Mouse (Mus musculus) kidney, embryonic 14.5 days (tissue): Measurements from ENCODE around the gene Ints13. TPM values are rescaled to one million over a fixed set of nuclear protein-coding genes. Genes with fewer than 3 reads are reported as not detected.

Experiments used
- ATAC-seq: fragments of 200-750 bp; cut with Nextera tagmentation; 2 replicates; pipeline ENCODE4 v1.8.0; 2017; ENCODE audit warnings: moderate number of reproducible peaks, mild to moderate bottlenecking, moderate TSS enrichment, moderate library complexity; ENCODE audit not compliant: low FRiP score, low TSS enrichment
- H3K27ac ChIP-seq: fragments of 300-500 bp; sonication (generic); 2 replicates; pipeline ENCODE4 v1.5.1; 2014; ENCODE audit warnings: low read depth, mild to moderate bottlenecking, low read length, moderate library complexity, mixed read lengths
- H3K27me3 ChIP-seq: fragments of 300-500 bp; sonication (generic); 2 replicates; pipeline ENCODE4 v1.6.1; 2014; ENCODE audit warnings: mild to moderate bottlenecking, low read length; ENCODE audit not compliant: control insufficient read depth, insufficient read depth
- H3K36me3 ChIP-seq: fragments of 300-500 bp; sonication (generic); 2 replicates; pipeline ENCODE4 v1.6.1; 2014; ENCODE audit warnings: low read length, mixed read lengths; ENCODE audit not compliant: control insufficient read depth, insufficient read depth
- H3K4me1 ChIP-seq: fragments of 300-500 bp; sonication (generic); 2 replicates; pipeline ENCODE4 v1.6.1; 2014; ENCODE audit warnings: low read length, mixed read lengths; ENCODE audit not compliant: control insufficient read depth, insufficient read depth
- H3K4me2 ChIP-seq: fragments of 300-500 bp; sonication (generic); replicated peaks from 2 replicates; pipeline ENCODE4 v1.6.1; 2014; ENCODE audit warnings: low read depth, mild to moderate bottlenecking, low read length
- H3K4me3 ChIP-seq: fragments of 300-500 bp; sonication (generic); 2 replicates; pipeline ENCODE4 v1.5.1; 2014; ENCODE audit warnings: mild to moderate bottlenecking, low read length
- H3K9ac ChIP-seq: fragments of 300-500 bp; sonication (generic); 2 replicates; pipeline ENCODE4 v1.6.1; 2014; ENCODE audit warnings: low read depth, mild to moderate bottlenecking, low read length, moderate library complexity
- H3K9me3 ChIP-seq: fragments of 300-500 bp; sonication (generic); 2 replicates; pipeline ENCODE4 v1.6.1; 2016; ENCODE audit warnings: low read length; ENCODE audit not compliant: control insufficient read depth
- WGBS: fragments of 180-500 bp; shearing (Covaris S2); extraction: QIAGEN DNeasy Blood & Tissue Kit; methylation state at CpG from one replicate; pipeline ENCODE4 v1.1.7; 2014; 5-methylcytosine and 5-hydroxymethylcytosine counted together
- polyA plus RNA-seq: library from polyadenylated mRNA; unstranded; fragments of >200 nt; fragmentation: Nextera tagmentation; extraction: Ambion mirVana; gene quantifications from 2 replicates; pipeline ENCODE4 v1.2.1, GENCODE M21; 2014

Ints13 gene
- polyA plus RNA-seq, 1 experiment from 2014 or later, result 73.9 TPM

GRCm38 (mm10) chr6:146551326-146551725 is 26.3 kb downstream of the Ints13 start:
- Histone ChIP-seq H3K27me3 (no peaks in the 10 kb centered on the region), H3K4me1 (no peaks in the 10 kb centered on the region), H3K9me3 (no peaks in the 10 kb centered on the region), H3K4me2 (no peak overlapping the region), H3K36me3 (peaks cover 81% of the 10 kb centered on the region), H3K4me3 (no peak overlapping the region), H3K9ac (no peak overlapping the region), H3K27ac (no peak overlapping the region)
- no peak for ATAC-seq

DNA sequence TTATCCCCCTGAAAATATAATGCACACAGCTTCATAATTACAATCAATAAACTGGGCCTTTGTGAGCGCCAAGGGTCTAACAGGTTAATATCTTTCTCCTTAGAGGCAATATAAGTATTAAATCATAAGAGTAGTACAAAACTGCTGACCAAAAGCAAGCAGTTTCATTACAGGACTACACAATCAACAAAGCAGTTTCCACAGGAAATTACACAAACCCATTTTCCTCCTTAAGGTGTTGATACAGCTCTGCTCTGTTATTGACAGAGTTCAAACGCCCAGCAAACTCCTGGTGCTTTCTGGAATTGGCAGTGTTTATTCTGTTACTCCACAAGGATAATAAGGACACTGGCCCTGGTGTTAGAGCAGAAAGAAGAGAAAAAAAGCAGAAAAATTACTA is 27.2 kb downstream of the Ints13 start:
- WGBS, result 90% methylated on average over 2 of the region's 2 CpGs
- H3K36me3 ChIP-seq, result peaks cover 72% of the 10 kb centered on the region
- no peak overlapping the region for H3K9ac ChIP-seq
- no peak overlapping the region for H3K27ac ChIP-seq
- no peaks in the 10 kb centered on the region for H3K27me3 ChIP-seq
- H3K4me3 ChIP-seq, result no peak overlapping the region
- no peaks in the 10 kb centered on the region for H3K9me3 ChIP-seq
- ATAC-seq, result no peak
- no peak overlapping the region for H3K4me2 ChIP-seq
- H3K4me1 ChIP-seq, result no peaks in the 10 kb centered on the region

DNA sequence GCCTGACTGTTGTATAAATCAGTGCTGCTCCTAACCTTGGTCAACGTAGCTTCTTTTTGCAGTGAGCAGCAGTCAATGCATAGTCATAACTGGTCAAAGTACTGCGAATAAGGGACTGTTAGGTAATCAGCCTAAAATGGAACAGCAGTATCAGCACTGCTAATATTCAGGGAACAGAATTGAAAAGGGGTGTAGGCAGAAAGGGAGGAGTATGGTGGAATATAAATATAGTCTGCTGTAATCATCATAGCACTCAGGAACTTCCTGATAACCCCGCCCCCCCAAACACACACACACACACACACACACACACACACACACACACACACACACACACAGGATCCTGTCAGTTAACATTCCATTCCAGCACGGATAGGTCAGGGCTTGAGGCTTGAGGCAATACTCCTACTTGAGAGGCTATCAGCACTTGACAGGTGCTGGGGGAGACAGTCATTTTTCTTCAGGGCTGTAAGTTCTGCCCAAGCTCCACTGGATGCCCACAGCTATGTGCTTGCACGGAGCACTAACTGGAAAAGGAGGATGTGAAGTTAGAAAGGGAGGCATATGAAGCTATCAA is 32.3 kb downstream of the Ints13 start:
- Histone ChIP-seq H3K36me3 (peaks cover 27% of the 10 kb centered on the region), H3K27me3 (no peaks in the 10 kb centered on the region), H3K4me3 (no peak overlapping the region), H3K9me3 (no peaks in the 10 kb centered on the region), H3K4me2 (no peak overlapping the region), H3K27ac (no peak overlapping the region), H3K4me1 (no peaks in the 10 kb centered on the region), H3K9ac (no peak overlapping the region)
- WGBS, result 84% methylated on average over 5 of the region's 5 CpGs
- no peak for ATAC-seq

DNA sequence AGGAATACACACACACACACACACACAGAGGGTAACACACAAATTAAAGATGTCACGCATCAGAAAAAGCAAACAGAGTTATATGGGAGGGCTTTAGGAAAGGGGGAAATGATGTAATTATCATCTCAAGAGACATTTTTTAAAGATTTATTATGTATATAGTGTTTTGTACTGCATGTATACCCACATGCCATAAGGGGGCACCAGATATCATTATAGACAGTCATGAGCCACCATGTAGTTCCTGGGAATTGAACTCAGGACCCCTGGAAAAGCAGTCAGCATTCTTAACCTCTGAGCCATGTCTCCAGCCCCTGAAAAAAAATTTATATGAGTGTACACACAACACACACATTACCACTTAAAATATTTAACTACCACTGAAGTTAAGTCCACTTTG is 33.0 kb downstream of the Ints13 start:
- ATAC-seq, result no peak
- Histone ChIP-seq H3K9me3 (no peaks in the 10 kb centered on the region), H3K4me2 (no peak overlapping the region), H3K4me1 (no peaks in the 10 kb centered on the region), H3K4me3 (no peak overlapping the region), H3K9ac (no peak overlapping the region), H3K27ac (no peak overlapping the region), H3K36me3 (peaks cover 19% of the 10 kb centered on the region), H3K27me3 (no peaks in the 10 kb centered on the region)
- WGBS, result 92% methylated on average over 1 of the region's 1 CpGs

DNA sequence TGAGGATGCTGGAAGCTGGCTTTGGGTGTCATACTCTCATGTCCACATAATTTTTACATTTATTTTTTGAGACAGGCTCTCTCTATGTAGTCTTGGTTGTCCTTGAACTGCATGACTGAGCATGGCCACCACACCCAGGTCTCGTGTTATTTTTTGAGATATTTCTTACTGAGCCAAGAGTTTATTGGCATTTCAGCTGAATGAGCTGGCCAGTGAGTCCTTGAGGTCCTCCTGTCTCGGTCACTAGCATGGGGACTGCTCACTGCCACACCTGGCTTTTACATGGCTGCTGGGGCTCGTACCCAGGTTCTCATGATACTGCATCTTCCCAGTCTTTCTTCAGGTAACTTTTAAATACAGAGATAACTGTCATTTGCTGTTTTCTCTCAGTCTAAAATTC is 37.2 kb downstream of the Ints13 start:
- H3K27ac ChIP-seq, result no peak overlapping the region
- H3K4me1 ChIP-seq, result no peaks in the 10 kb centered on the region
- no peaks in the 10 kb centered on the region for H3K27me3 ChIP-seq
- no peak overlapping the region for H3K9ac ChIP-seq
- H3K9me3 ChIP-seq, result 0 out of 2 replicates have a peak, but pooled peaks cover 3% of the 10 kb centered on the region
- no peak overlapping the region for H3K4me2 ChIP-seq
- no peak overlapping the region for H3K4me3 ChIP-seq
- no peaks in the 10 kb centered on the region for H3K36me3 ChIP-seq
- WGBS, result 62% methylated on average over 3 of the region's 3 CpGs
- no peak for ATAC-seq

- no peak for ATAC-seq
- no peak overlapping the region for H3K4me2 ChIP-seq
- H3K36me3 ChIP-seq, result no peaks in the 10 kb centered on the region
- 0 out of 2 replicates have a peak, but pooled peaks cover 3% of the 10 kb centered on the region for H3K9me3 ChIP-seq
- H3K4me3 ChIP-seq, result no peak overlapping the region
- H3K9ac ChIP-seq, result no peak overlapping the region
- no peaks in the 10 kb centered on the region for H3K4me1 ChIP-seq
- H3K27ac ChIP-seq, result no peak overlapping the region
- WGBS, result 74% methylated on average over 4 of the region's 4 CpGs
- no peaks in the 10 kb centered on the region for H3K27me3 ChIP-seq
These were observed 39.0 kb downstream of the Ints13 start for GRCm38 (mm10) chr6:146538661-146539060.

GRCm38 (mm10) chr6:146538071-146538470 is 39.6 kb downstream of the Ints13 start:
- H3K4me3 ChIP-seq, result no peak overlapping the region
- H3K4me2 ChIP-seq, result no peak overlapping the region
- 69% methylated on average over 2 of the region's 2 CpGs for WGBS
- no peak for ATAC-seq
- H3K36me3 ChIP-seq, result no peaks in the 10 kb centered on the region
- no peaks in the 10 kb centered on the region for H3K27me3 ChIP-seq
- H3K4me1 ChIP-seq, result no peaks in the 10 kb centered on the region
- H3K27ac ChIP-seq, result no peak overlapping the region
- no peak overlapping the region for H3K9ac ChIP-seq
- 0 out of 2 replicates have a peak, but pooled peaks cover 3% of the 10 kb centered on the region for H3K9me3 ChIP-seq

- no peak overlapping the region for H3K27ac ChIP-seq
- no peaks in the 10 kb centered on the region for H3K4me1 ChIP-seq
- H3K9ac ChIP-seq, result no peak overlapping the region
- H3K27me3 ChIP-seq, result no peaks in the 10 kb centered on the region
- WGBS, result 91% methylated on average over 4 of the region's 4 CpGs
- no peak overlapping the region for H3K4me2 ChIP-seq
- no peaks in the 10 kb centered on the region for H3K36me3 ChIP-seq
- H3K9me3 ChIP-seq, result 0 out of 2 replicates have a peak, but pooled peaks cover 3% of the 10 kb centered on the region
- no peak for ATAC-seq
- no peak overlapping the region for H3K4me3 ChIP-seq
These were observed 40.5 kb downstream of the Ints13 start for GRCm38 (mm10) chr6:146537111-146537510.

DNA sequence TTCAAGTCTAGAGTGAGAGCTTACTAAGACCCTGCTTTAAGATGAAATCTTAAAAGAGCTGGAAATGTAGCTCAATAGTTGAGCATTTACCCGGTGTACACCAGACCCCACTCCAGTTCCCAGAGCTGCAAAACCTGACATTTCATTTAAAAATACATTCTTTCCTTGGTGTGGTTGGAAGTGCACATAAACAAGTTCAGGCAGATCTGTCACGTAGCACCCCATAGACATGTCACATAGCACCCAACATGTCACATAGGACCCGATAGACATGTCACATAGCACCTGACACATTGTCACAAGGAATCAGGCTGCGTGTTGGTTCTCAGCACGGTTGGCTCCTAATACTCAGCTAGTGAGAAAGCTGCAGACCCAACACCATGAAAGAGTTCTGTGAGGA is 42.1 kb downstream of the Ints13 start:
- Histone ChIP-seq H3K4me1 (no peaks in the 10 kb centered on the region), H3K27ac (no peak overlapping the region), H3K4me3 (no peak overlapping the region), H3K9me3 (0 out of 2 replicates have a peak, but pooled peaks cover 3% of the 10 kb centered on the region), H3K9ac (no peak overlapping the region), H3K27me3 (no peaks in the 10 kb centered on the region), H3K36me3 (no peaks in the 10 kb centered on the region), H3K4me2 (no peak overlapping the region)
- ATAC-seq, result no peak
- 95% methylated on average over 5 of the region's 5 CpGs for WGBS
